Mouse (Mus musculus): ENCODE measurements around the gene Gm20388.

Gene Gm20388

DNA sequence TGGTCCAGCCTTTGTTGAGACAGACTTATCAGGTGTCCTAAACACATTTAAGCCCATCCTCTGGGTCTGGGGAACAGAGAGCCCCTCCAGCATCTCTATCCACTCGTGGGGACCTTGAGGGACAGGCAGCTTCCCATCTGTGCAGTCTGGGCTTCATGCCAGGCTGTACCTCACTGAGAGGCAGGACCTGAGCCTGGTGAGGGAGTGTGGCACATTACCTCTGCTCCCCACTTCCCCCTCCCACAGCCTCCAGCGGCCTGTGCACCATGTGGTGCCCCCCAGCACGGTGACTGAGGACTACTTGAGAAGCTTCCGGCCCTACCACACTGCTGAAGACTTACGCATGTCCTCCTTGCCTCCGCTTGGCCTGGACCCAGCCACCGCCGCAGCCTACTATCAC lies 656.0 kb downstream of the Gm20388 start:
- DNase-seq (ENCODE audit: low spot score): no peak

GRCm38 (mm10) chr8:120567731-120568130 lies 657.1 kb downstream of the Gm20388 start:
- no peak for DNase-seq (ENCODE audit: low spot score)

DNA sequence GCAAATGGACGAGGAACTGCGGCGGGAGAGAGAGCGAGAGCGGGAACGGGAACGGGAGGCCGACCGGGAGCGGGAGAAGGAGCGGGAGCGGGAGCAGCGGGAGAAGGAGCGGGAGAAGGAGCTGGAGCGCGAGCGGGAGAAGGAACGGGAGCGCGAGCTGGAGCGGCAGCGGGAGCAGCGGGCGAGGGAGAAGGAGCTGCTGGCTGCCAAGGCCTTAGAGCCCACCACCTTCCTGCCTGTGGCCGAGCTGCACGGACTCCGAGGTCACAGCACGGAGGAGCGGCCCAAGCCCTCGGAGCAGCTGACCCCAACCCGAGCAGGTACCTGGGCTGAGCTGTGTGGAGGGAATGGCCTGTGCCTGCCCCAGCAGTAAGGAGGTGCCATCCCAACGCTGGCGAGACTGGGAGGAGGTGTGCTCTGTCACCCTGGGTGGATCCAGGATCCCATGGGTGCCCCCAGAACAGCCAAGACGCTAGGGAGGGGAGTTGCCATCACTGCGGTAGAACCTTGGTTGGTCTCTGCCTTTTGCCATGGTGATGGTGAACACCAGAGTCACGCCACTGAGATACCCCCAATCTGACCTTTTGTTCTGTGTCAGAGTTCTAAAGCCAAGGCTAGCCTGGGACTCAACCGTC lies 657.6 kb downstream of the Gm20388 start:
- DNase-seq (ENCODE audit: low spot score): no peak

DNA sequence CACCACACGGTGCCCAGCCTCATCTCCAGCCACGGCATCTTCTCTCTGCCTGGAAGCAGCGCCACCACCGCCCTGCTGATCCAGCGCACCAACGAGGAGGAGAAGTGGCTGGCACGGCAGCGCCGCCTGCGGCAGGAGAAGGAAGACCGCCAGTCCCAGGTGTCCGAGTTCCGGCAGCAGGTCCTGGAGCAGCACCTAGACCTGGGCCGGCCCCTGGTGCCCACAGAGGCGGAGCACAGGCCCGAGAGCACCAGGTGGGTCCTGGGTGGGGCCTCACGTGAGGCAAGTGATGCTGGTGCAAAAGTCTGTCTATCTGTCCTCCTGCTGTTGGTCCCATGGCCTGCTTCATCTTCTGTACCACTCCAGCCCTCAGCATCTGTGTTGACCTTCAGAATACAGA lies 658.5 kb downstream of the Gm20388 start:
- no peak for DNase-seq (ENCODE audit: low spot score)

- peak; percentile 76 for DNase-seq (ENCODE audit: low spot score)
These were observed 659.5 kb downstream of the Gm20388 start for GRCm38 (mm10) chr8:120569939-120570715.

DNA sequence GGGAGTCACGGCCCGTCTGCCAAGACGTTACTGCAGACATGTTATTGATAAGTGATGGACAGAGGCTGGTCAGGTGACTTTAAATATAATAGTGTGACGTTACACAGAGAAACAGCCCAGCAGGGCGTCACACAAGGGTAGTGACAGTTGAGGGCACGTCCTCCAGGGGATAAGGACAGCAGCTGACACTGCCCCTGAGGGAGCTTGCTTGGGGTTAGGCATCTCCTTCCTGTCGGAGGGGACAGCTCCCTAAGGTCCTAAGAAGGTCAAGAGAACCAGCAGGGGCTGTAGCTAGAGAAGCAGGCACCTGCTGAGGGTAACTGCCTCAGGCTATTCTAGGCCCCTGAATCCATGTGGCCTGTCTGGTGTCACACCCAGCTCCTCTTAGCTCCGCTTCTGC lies 660.9 kb downstream of the Gm20388 start:
- no peak for DNase-seq (ENCODE audit: low spot score)

GRCm38 (mm10) chr8:120572534-120572933 lies 661.9 kb downstream of the Gm20388 start:
- DNase-seq (ENCODE audit: low spot score): no peak

DNA sequence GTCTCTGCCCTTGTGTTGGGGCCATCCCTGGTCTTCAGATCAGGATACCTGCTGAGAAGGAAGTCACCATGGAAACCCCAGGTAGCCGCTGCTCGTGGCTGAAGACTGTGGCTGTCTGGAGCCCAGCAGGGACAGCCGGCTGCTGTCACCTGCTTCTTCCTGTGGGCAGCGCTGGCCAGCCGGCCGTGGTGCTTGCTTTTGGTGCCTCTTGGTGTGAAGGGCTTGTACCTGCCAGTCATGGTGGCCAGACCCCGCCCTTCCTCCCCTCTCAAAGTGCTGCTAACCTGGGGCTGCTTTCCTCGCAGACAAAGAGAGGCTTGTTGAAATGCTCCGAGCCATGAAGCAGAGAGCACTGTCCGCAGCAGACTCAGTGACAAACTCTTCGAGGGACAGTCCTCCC lies 663.2 kb downstream of the Gm20388 start:
- no peak for DNase-seq (ENCODE audit: low spot score)

GRCm38 (mm10) chr8:120574941-120575340 lies 664.3 kb downstream of the Gm20388 start:
- DNase-seq (ENCODE audit: low spot score): no peak

GRCm38 (mm10) chr8:120575801-120576200 lies 665.2 kb downstream of the Gm20388 start:
- peak; percentile 84 for DNase-seq (ENCODE audit: low spot score)

DNA sequence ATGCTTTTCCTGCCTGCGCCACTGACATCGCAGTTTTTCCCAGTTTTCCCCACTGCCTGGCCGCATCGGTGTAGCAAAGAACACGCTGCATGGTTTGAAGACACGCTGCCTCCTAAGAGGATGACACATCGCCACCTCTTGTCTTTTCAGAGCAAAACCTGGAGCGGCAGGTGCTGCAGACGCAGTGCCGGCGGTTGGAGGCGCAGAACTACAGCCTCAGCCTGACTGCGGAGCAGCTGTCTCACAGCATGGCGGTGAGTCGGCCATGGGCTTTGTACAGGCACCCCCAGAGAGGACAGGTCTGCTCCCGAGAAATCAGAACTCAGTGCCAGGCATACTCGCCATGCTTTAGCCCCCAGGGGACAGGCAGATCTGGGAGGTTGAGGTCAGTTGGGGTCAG lies 667.2 kb downstream of the Gm20388 start:
- no peak for DNase-seq (ENCODE audit: low spot score)

- no peak for DNase-seq (ENCODE audit: low spot score)
These were observed 669.8 kb downstream of the Gm20388 start for GRCm38 (mm10) chr8:120580336-120581000.

- DNase-seq (ENCODE audit: low spot score): no peak
These were observed 670.7 kb downstream of the Gm20388 start for GRCm38 (mm10) chr8:120581329-120581728.

GRCm38 (mm10) chr8:120581811-120582210 lies 671.2 kb downstream of the Gm20388 start:
- no peak for DNase-seq (ENCODE audit: low spot score)

GRCm38 (mm10) chr8:120585521-120585920 lies 674.9 kb downstream of the Gm20388 start:
- DNase-seq (ENCODE audit: low spot score): no peak

- DNase-seq (ENCODE audit: low spot score): peak; percentile 99
These were observed 678.5 kb downstream of the Gm20388 start, which contains the start of gene Gins2 for GRCm38 (mm10) chr8:120588908-120589771. Gene Gins2, minus strand, starts transcription at chr8:120589304.

GRCm38 (mm10) chr8:120589921-120590320 lies 679.3 kb downstream of the Gm20388 start:
- DNase-seq (ENCODE audit: low spot score): no peak

- no peak for DNase-seq (ENCODE audit: low spot score)
These were observed 681.1 kb downstream of the Gm20388 start for GRCm38 (mm10) chr8:120591587-120592292.

GRCm38 (mm10) chr8:120594571-120594970 lies 683.9 kb downstream of the Gm20388 start:
- DNase-seq (ENCODE audit: low spot score): no peak

DNA sequence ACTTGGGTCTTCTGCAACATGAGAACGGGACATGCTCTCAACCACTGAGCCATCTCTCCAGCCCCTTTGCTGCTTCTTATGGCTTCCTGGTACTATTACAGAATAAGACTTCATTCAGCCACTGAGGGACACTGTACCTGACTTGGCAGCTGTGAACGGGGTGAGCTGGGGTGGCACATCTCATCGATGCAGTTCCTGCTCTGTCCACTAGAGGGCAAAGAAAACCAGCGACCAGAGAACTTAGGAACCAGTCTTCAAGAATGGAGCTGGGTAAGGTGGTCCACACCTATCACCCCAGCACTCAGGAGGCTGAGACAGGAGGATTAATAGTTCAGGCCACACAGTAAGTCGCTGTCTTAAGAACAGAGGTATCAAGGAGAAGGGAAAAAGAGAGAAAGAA lies 685.3 kb downstream of the Gm20388 start:
- peak; percentile 80 for DNase-seq (ENCODE audit: low spot score)

DNA sequence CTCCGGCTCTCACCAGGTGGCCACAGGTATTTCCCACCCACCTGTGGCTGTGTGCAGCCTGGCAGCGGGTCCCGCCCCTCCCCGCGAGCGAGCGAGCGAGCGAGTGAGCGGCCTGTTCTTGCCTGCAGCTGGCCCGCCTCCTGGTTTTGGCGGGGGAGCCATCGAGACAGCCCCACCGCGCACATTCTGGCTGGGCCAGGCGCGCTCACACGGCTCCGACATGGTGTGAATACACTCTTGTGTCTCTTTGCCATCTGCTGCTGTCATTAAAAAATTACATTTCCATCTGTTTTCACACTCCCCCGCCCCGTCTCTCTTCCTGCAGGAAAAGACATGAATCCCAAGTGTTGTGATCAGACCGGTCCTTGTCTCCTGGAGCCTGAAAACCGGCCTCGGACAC lies 687.9 kb downstream of the Gm20388 start:
- peak; percentile 48 for DNase-seq (ENCODE audit: low spot score)
